Mouse (Mus musculus): Measurements from ENCODE around the gene Stam2.

DNA sequence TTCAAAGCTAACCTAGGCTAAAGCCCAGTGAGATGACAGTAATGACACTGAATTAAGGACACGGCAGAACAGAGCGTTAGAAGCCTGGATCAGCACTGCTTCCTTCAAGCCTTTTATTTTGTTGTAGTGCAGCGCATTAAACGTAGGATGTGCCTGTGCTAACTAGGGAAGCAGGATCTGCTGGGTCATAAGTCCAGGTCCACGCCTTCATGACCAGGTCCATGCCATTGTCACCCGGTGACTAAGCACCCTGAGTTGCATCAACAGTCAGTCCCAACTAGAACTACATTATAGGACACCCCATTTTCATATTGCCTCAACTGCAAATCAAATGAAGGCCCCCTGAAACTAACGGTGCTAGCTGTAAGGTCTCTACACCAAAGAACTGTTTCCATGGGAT lies 7.6 kb downstream of the Stam2 start:
- TF ChIP-seq USF1 (IDR thresholded peaks at IDR 0.05; ENCODE audit: low read depth) = no peak
- TF ChIP-seq CTCF (IDR thresholded peaks at IDR 0.05; ENCODE audit: control insufficient read depth, insufficient read depth, insufficient read length) = no peak
- no peak for TF ChIP-seq MAX (IDR thresholded peaks at IDR 0.05)
- no peak for TF ChIP-seq CEBPB (IDR thresholded peaks at IDR 0.05; ENCODE audit: low read depth)

All from C2C12 (cell line).